29 mouse cellular contexts compared by ENCODE assay signal in genomic region chr17:24462932-24463331, GRCm38 (mm10). TPM values are rescaled to one million over a fixed set of nuclear protein-coding genes. Genes with fewer than 3 reads are reported as not detected.
DNase-seq lines count a peak whose midpoint lies in the region; ATAC-seq and TF ChIP-seq lines count a peak whose summit lies in the region.
"Had no signal": no experiment of that assay in that cellular context is flagged by ENCODE, and none has a peak within 500 bp of the region (broad histone marks: within the 10 kb centered on the region; RNA-seq: fewer than 3 reads in every experiment).

No protein-coding gene starts in this region.

- no peak for TF ChIP-seq EP300 in heart, adult 2 months (IDR thresholded peaks at IDR 0.05; ENCODE audit: insufficient read depth, low read depth, low read length)

- peak; percentile 73 for DNase-seq in heart, embryonic 10.5 days (ENCODE audit: low spot score)
- DNase-seq in heart, postnatal 4 days = no peak
- DNase-seq in heart, adult 2 months = no peak
- no peak for DNase-seq in heart, adult 18-20 months
- DNase-seq: adrenal gland, adult 2 months; adrenal gland, postnatal 14 days; cerebellum, adult 11 months; cerebellum, adult 2 months; cerebellum, adult 9-11 months; cerebellum, postnatal 25 days; forebrain, postnatal 0 days; gastrocnemius, adult 2 months; gastrocnemius, postnatal 14 days; heart, postnatal 14 days; kidney, adult 11 months; kidney, adult 8-10 months had no signal

- no peak for TF ChIP-seq POLR2A in heart, adult 2 months (IDR thresholded peaks at IDR 0.05; ENCODE audit: insufficient read depth, low read depth, low read length)

- TF ChIP-seq CTCF in heart, adult 2 months (IDR thresholded peaks at IDR 0.05) = no peak

- H3K9me3 ChIP-seq in heart, embryonic 10.5 days = no peaks in the 10 kb centered on the region
- H3K9me3 ChIP-seq in heart, embryonic 13.5 days = no peaks in the 10 kb centered on the region
- H3K9me3 ChIP-seq in heart, embryonic 16.5 days (replicated peaks; ENCODE audit: control insufficient read depth, low read length) = no peaks in the 10 kb centered on the region
- H3K9me3 ChIP-seq: embryonic facial prominence, embryonic 12.5 days; embryonic facial prominence, embryonic 15.5 days; G1E; hindbrain, embryonic 10.5 days; hindbrain, embryonic 13.5 days; intestine, embryonic 15.5 days; kidney, embryonic 15.5 days had no signal

- ATAC-seq in heart, embryonic 13.5 days (ENCODE audit: extremely low read depth, insufficient number of reproducible peaks, low FRiP score, low TSS enrichment) = no peak
- ATAC-seq in heart, embryonic 16.5 days (replicated peaks; ENCODE audit: extremely low read depth, insufficient read depth, low FRiP score) = peak; percentile 54
- ATAC-seq: forebrain, embryonic 14.5 days; forebrain, postnatal 0 days; hindbrain, embryonic 16.5 days; intestine, embryonic 15.5 days; Patski had no signal

- no peaks in the 10 kb centered on the region for H3K36me3 ChIP-seq in heart, embryonic 10.5 days
- H3K36me3 ChIP-seq in heart, embryonic 13.5 days = no peaks in the 10 kb centered on the region
- no peaks in the 10 kb centered on the region for H3K36me3 ChIP-seq in heart, adult 2 months (ENCODE audit: control insufficient read depth, insufficient read depth, low read length)
- H3K36me3 ChIP-seq in heart, embryonic 16.5 days (ENCODE audit: control insufficient read depth, insufficient read depth) = no peaks in the 10 kb centered on the region
- H3K36me3 ChIP-seq: embryonic facial prominence, embryonic 12.5 days; embryonic facial prominence, embryonic 15.5 days; hindbrain, embryonic 10.5 days; hindbrain, embryonic 13.5 days; intestine, embryonic 15.5 days; kidney, embryonic 15.5 days had no signal

- no peaks in the 10 kb centered on the region for H3K79me2 ChIP-seq in heart, adult 2 months (replicated peaks; ENCODE audit: control insufficient read depth, insufficient read depth, low read length)

- no peaks in the 10 kb centered on the region for H3K27me3 ChIP-seq in heart, embryonic 10.5 days (ENCODE audit: insufficient read depth, poor library complexity, severe bottlenecking)
- H3K27me3 ChIP-seq in heart, embryonic 13.5 days (replicated peaks) = no peaks in the 10 kb centered on the region
- H3K27me3 ChIP-seq in heart, adult 2 months (ENCODE audit: control insufficient read depth, insufficient read depth, low read length) = no peaks in the 10 kb centered on the region
- no peaks in the 10 kb centered on the region for H3K27me3 ChIP-seq in heart, embryonic 16.5 days (ENCODE audit: control insufficient read depth, insufficient read depth, low read length)
- H3K27me3 ChIP-seq: embryonic facial prominence, embryonic 12.5 days; embryonic facial prominence, embryonic 15.5 days; hindbrain, embryonic 13.5 days; intestine, embryonic 15.5 days; kidney, embryonic 15.5 days; Patski had no signal

- H3K27ac ChIP-seq in heart, embryonic 10.5 days = no peak overlapping the region
- peak overlapping the region; percentile 50; the same call in 1 of the 2 replicates for H3K27ac ChIP-seq in heart, embryonic 13.5 days (replicated peaks)
- H3K27ac ChIP-seq in heart, adult 2 months = no peak overlapping the region
- H3K27ac ChIP-seq in heart, embryonic 16.5 days (ENCODE audit: low read length) = no peak overlapping the region
- H3K27ac ChIP-seq: embryonic facial prominence, embryonic 12.5 days; embryonic facial prominence, embryonic 15.5 days; gastrocnemius, adult 2 months; hindbrain, embryonic 10.5 days; hindbrain, embryonic 13.5 days; intestine, embryonic 15.5 days; kidney, embryonic 15.5 days had no signal

- H3K9ac ChIP-seq in heart, embryonic 13.5 days = 0 out of 2 replicates have a peak overlapping the region, but pooled peaks have one; percentile 37
- no peak overlapping the region for H3K9ac ChIP-seq in heart, adult 2 months (ENCODE audit: low read depth, low read length)
- no peak overlapping the region for H3K9ac ChIP-seq in heart, embryonic 16.5 days (ENCODE audit: low read length)
- H3K9ac ChIP-seq: embryonic facial prominence, embryonic 12.5 days; embryonic facial prominence, embryonic 15.5 days; forebrain, postnatal 0 days; hindbrain, embryonic 13.5 days; intestine, embryonic 15.5 days; kidney, embryonic 15.5 days had no signal

- 37% methylated on average over 1 of the region's 1 CpGs for WGBS in heart, embryonic 10.5 days
- 50% methylated on average over 1 of the region's 1 CpGs for WGBS in heart, embryonic 13.5 days
- WGBS in heart, adult 2 months = 79% methylated on average over 1 of the region's 1 CpGs
- 40% methylated on average over 1 of the region's 1 CpGs for WGBS in heart, embryonic 16.5 days

- H3K4me1 ChIP-seq in heart, embryonic 10.5 days = peaks cover 12% of the 10 kb centered on the region
- peaks cover 14% of the 10 kb centered on the region for H3K4me1 ChIP-seq in heart, embryonic 13.5 days
- no peaks in the 10 kb centered on the region for H3K4me1 ChIP-seq in heart, adult 2 months (ENCODE audit: control insufficient read depth, insufficient read depth, low read length)
- H3K4me1 ChIP-seq in heart, embryonic 16.5 days (ENCODE audit: control insufficient read depth, insufficient read depth, low read length) = peaks cover 12% of the 10 kb centered on the region
- H3K4me1 ChIP-seq: embryonic facial prominence, embryonic 12.5 days; embryonic facial prominence, embryonic 15.5 days; hindbrain, embryonic 10.5 days; hindbrain, embryonic 13.5 days; intestine, embryonic 15.5 days; kidney, embryonic 15.5 days had no signal

- H3K4me3 ChIP-seq in heart, embryonic 10.5 days = no peak overlapping the region; the same call in 1 of the 2 replicates
- no peak overlapping the region for H3K4me3 ChIP-seq in heart, embryonic 13.5 days
- no peak overlapping the region for H3K4me3 ChIP-seq in heart, adult 2 months
- no peak overlapping the region for H3K4me3 ChIP-seq in heart, embryonic 16.5 days (ENCODE audit: low read length)
- H3K4me3 ChIP-seq: embryonic facial prominence, embryonic 12.5 days; embryonic facial prominence, embryonic 15.5 days; gastrocnemius, adult 2 months; hindbrain, embryonic 10.5 days; hindbrain, embryonic 13.5 days; intestine, embryonic 15.5 days; kidney, embryonic 15.5 days had no signal

- intact Hi-C loops in heart, adult 2 months (cut with DNase I) = no loop called here

- H3K4me2 ChIP-seq in heart, embryonic 13.5 days = peak overlapping the region; percentile 20; the same call in 1 of the 2 replicates
- no peak overlapping the region for H3K4me2 ChIP-seq in heart, embryonic 16.5 days (ENCODE audit: low read depth, low read length)
- H3K4me2 ChIP-seq: embryonic facial prominence, embryonic 12.5 days; embryonic facial prominence, embryonic 15.5 days; hindbrain, embryonic 13.5 days; intestine, embryonic 15.5 days; kidney, embryonic 15.5 days had no signal

RNA-seq across cellular contexts. Expression of gene E4f1, which starts 7.2 kb away (rescaled TPM):
- polyA plus RNA-seq in heart, embryonic 10.5 days (2016; fragmentation: Nextera tagmentation; extraction: Ambion mirVana) = 27.1 and 30.3 TPM in 2 replicates
- total RNA-seq in heart, postnatal 4 days (2021) = 10 to 100 TPM; 17.3 to 19.3 TPM
- 24.5 and 25.9 TPM in 2 replicates for polyA plus RNA-seq in heart, embryonic 13.5 days (2015; fragmentation: Nextera tagmentation; extraction: Ambion mirVana)
- total RNA-seq in heart, adult 2 months (2021) = 10 to 100 TPM; 10.2 to 10.3 TPM
- polyA plus RNA-seq in heart, adult 2 months (2012; rRNA removed) = 43.6 and 43.7 TPM in 2 replicates
- polyA plus RNA-seq in heart, embryonic 16.5 days (2015; fragmentation: Nextera tagmentation; extraction: Ambion mirVana) = 27.7 and 28.8 TPM in 2 replicates
- total RNA-seq in heart, adult 18-20 months (2021) = 10 to 100 TPM in 1 of 2 experiments, 1 to 10 TPM in 1; 9.8 to 10.1 TPM

RNA-seq across cellular contexts. Expression of gene Pgp, which starts 7.3 kb away (rescaled TPM):
- 86.3 and 91.2 TPM in 2 replicates for polyA plus RNA-seq in heart, embryonic 10.5 days (2016; fragmentation: Nextera tagmentation; extraction: Ambion mirVana)
- total RNA-seq in heart, postnatal 4 days (2021) = 10 to 100 TPM; 46.5 to 49.3 TPM
- 61.3 and 66.8 TPM in 2 replicates for polyA plus RNA-seq in heart, embryonic 13.5 days (2015; fragmentation: Nextera tagmentation; extraction: Ambion mirVana)
- 10 to 100 TPM; 35.7 to 44.5 TPM for total RNA-seq in heart, adult 2 months (2021)
- 39.1 and 46.4 TPM in 2 replicates for polyA plus RNA-seq in heart, adult 2 months (2012; rRNA removed)
- 71.1 and 76.0 TPM in 2 replicates for polyA plus RNA-seq in heart, embryonic 16.5 days (2015; fragmentation: Nextera tagmentation; extraction: Ambion mirVana)
- total RNA-seq in heart, adult 18-20 months (2021) = 10 to 100 TPM; 40.1 to 43.5 TPM

RNA-seq across cellular contexts. Expression of gene Bricd5, which starts 10.8 kb away (rescaled TPM):
- polyA plus RNA-seq in heart, embryonic 10.5 days (2016; fragmentation: Nextera tagmentation; extraction: Ambion mirVana) = 0.48 and 0.69 TPM in 2 replicates
- total RNA-seq in heart, postnatal 4 days (2021) = under 1 TPM in 1 of 2 experiments, not detected in 1; 0.29 TPM
- 0.27 TPM in 1 of 2 replicates, not detected in the other for polyA plus RNA-seq in heart, embryonic 13.5 days (2015; fragmentation: Nextera tagmentation; extraction: Ambion mirVana)
- not detected for total RNA-seq in heart, adult 2 months (2021)
- polyA plus RNA-seq in heart, adult 2 months (2012; rRNA removed) = not detected in 2 replicates
- polyA plus RNA-seq in heart, embryonic 16.5 days (2015; fragmentation: Nextera tagmentation; extraction: Ambion mirVana) = 0.21 and 0.25 TPM in 2 replicates
- total RNA-seq in heart, adult 18-20 months (2021) = not detected
- total RNA-seq: adrenal gland, postnatal 14 days; common myeloid progenitor, adult 5-6 weeks; gastrocnemius, adult 2 months had no signal
- polyA plus RNA-seq: embryonic facial prominence, embryonic 12.5 days had no signal

RNA-seq across cellular contexts. Expression of gene Mlst8, which starts 15.9 kb away (rescaled TPM):
- polyA plus RNA-seq in heart, embryonic 10.5 days (2016; fragmentation: Nextera tagmentation; extraction: Ambion mirVana) = 22.3 and 22.7 TPM in 2 replicates
- 10 to 100 TPM; 14.9 to 16.3 TPM for total RNA-seq in heart, postnatal 4 days (2021)
- polyA plus RNA-seq in heart, embryonic 13.5 days (2015; fragmentation: Nextera tagmentation; extraction: Ambion mirVana) = 18.1 TPM in 2 replicates
- total RNA-seq in heart, adult 2 months (2021) = 10 to 100 TPM in 1 of 2 experiments, 1 to 10 TPM in 1; 8.5 to 10.7 TPM
- polyA plus RNA-seq in heart, adult 2 months (2012; rRNA removed) = 28.1 and 42.0 TPM in 2 replicates
- polyA plus RNA-seq in heart, embryonic 16.5 days (2015; fragmentation: Nextera tagmentation; extraction: Ambion mirVana) = 18.7 and 19.5 TPM in 2 replicates
- 10 to 100 TPM in 1 of 2 experiments, 1 to 10 TPM in 1; 8.1 to 10.3 TPM for total RNA-seq in heart, adult 18-20 months (2021)

RNA-seq across cellular contexts. Expression of gene Dnase1l2, which starts 20.0 kb away (rescaled TPM):
- polyA plus RNA-seq in heart, embryonic 10.5 days (2016; fragmentation: Nextera tagmentation; extraction: Ambion mirVana) = 1.6 and 2.3 TPM in 2 replicates
- total RNA-seq in heart, postnatal 4 days (2021) = 1 to 10 TPM; 1.0 to 1.5 TPM
- 1.5 and 1.7 TPM in 2 replicates for polyA plus RNA-seq in heart, embryonic 13.5 days (2015; fragmentation: Nextera tagmentation; extraction: Ambion mirVana)
- total RNA-seq in heart, adult 2 months (2021) = 1 to 10 TPM in 1 of 2 experiments, under 1 TPM in 1; 0.65 to 1.5 TPM
- polyA plus RNA-seq in heart, adult 2 months (2012; rRNA removed) = 5.2 and 7.2 TPM in 2 replicates
- polyA plus RNA-seq in heart, embryonic 16.5 days (2015; fragmentation: Nextera tagmentation; extraction: Ambion mirVana) = 1.5 and 2.1 TPM in 2 replicates
- 1 to 10 TPM in 1 of 2 experiments, under 1 TPM in 1; 0.69 to 1.5 TPM for total RNA-seq in heart, adult 18-20 months (2021)
